Mouse (Mus musculus) embryonic fibroblast, embryonic 13.5 days (primary cell): ENCODE data around the gene Tepsin. TPM values are rescaled to one million over a fixed set of nuclear protein-coding genes. Genes with fewer than 3 reads are reported as not detected.

Experiments used
- H3K27ac ChIP-seq: 2 replicates; pipeline ENCODE4 v1.5.1; 2012; ENCODE audit warnings: low read length, control low read depth, inconsistent platforms; ENCODE audit not compliant: insufficient read depth
- H3K4me1 ChIP-seq: 2 replicates; pipeline ENCODE4 v1.6.1; 2011; ENCODE audit warnings: low read length; ENCODE audit not compliant: control insufficient read depth, insufficient read depth
- H3K4me3 ChIP-seq: 2 replicates; pipeline ENCODE4 v1.5.1; 2011; ENCODE audit warnings: mild to moderate bottlenecking, control low read depth, low read length; ENCODE audit not compliant: insufficient read depth
- CTCF ChIP-seq: IDR thresholded peaks from 2 replicates; pipeline ENCODE4 v1.5.1; 2011; ENCODE audit warnings: mild to moderate bottlenecking, control low read depth, low read length, moderate library complexity, borderline replicate concordance; ENCODE audit not compliant: insufficient read depth
- POLR2A ChIP-seq: IDR thresholded peaks from 2 replicates; pipeline ENCODE4 v1.6.1; 2011; ENCODE audit warnings: low read depth, mild to moderate bottlenecking, control low read depth, low read length, moderate library complexity
- polyA plus RNA-seq: library from polyadenylated mRNA; stranded (reverse); fragments of >200 nt; gene quantifications from 2 replicates; pipeline ENCODE4 v1.2.4, GENCODE M21; 2011; ENCODE audit warnings: low read depth; ENCODE audit not compliant: missing spikeins, insufficient read length

Tepsin gene
- polyA plus RNA-seq, 1 experiment = 12.2 TPM

GRCm38 (mm10) chr11:120067834-120068233 is 30.7 kb downstream of the Tepsin start:
- Histone ChIP-seq H3K27ac (no peak overlapping the region), H3K4me3 (no peak overlapping the region), H3K4me1 (no peaks in the 10 kb centered on the region)
- TF ChIP-seq CTCF (peak; percentile 24; the same call in 1 of the 2 replicates), POLR2A (no peak)

GRCm38 (mm10) chr11:120065291-120065690 is 33.2 kb downstream of the Tepsin start:
- TF ChIP-seq CTCF = peak; percentile 80
- no peak for TF ChIP-seq POLR2A
- no peak overlapping the region for H3K27ac ChIP-seq
- H3K4me3 ChIP-seq = no peak overlapping the region

GRCm38 (mm10) chr11:120064668-120065040 is 33.9 kb downstream of the Tepsin start:
- TF ChIP-seq POLR2A = no peak
- TF ChIP-seq CTCF = no peak
- H3K4me3 ChIP-seq = no peak overlapping the region
- H3K4me1 ChIP-seq = no peaks in the 10 kb centered on the region
- no peak overlapping the region for H3K27ac ChIP-seq

More at GRCm38 (mm10) chr11:120065291-120065690, 33.2 kb downstream of the Tepsin start:
- no peaks in the 10 kb centered on the region for H3K4me1 ChIP-seq

- Histone ChIP-seq H3K27ac (no peak overlapping the region), H3K4me3 (no peak overlapping the region), H3K4me1 (no peaks in the 10 kb centered on the region)
- TF ChIP-seq CTCF (no peak), POLR2A (no peak)
These were observed 34.4 kb downstream of the Tepsin start for GRCm38 (mm10) chr11:120064006-120064667.

GRCm38 (mm10) chr11:120063326-120063725 is 35.2 kb downstream of the Tepsin start:
- TF ChIP-seq CTCF = no peak
- no peak for TF ChIP-seq POLR2A
- Histone ChIP-seq H3K4me1 (no peaks in the 10 kb centered on the region), H3K4me3 (no peak overlapping the region), H3K27ac (no peak overlapping the region)

GRCm38 (mm10) chr11:120060634-120061033 is 37.9 kb downstream of the Tepsin start:
- no peak for TF ChIP-seq CTCF
- no peak for TF ChIP-seq POLR2A
- no peak overlapping the region for H3K27ac ChIP-seq
- no peak overlapping the region for H3K4me3 ChIP-seq
- H3K4me1 ChIP-seq = no peaks in the 10 kb centered on the region

GRCm38 (mm10) chr11:120055953-120056732 is 42.4 kb downstream of the Tepsin start:
- Histone ChIP-seq H3K4me3 (no peak overlapping the region), H3K27ac (no peak overlapping the region), H3K4me1 (no peaks in the 10 kb centered on the region)
- TF ChIP-seq POLR2A (no peak), CTCF (no peak)

GRCm38 (mm10) chr11:120053846-120054245 is 44.7 kb downstream of the Tepsin start:
- no peak for TF ChIP-seq POLR2A
- no peak overlapping the region for H3K4me3 ChIP-seq
- no peaks in the 10 kb centered on the region for H3K4me1 ChIP-seq
- H3K27ac ChIP-seq = no peak overlapping the region

- TF ChIP-seq POLR2A = no peak
- TF ChIP-seq CTCF = no peak
- Histone ChIP-seq H3K4me3 (no peak overlapping the region), H3K4me1 (no peaks in the 10 kb centered on the region), H3K27ac (no peak overlapping the region)
These were observed 46.3 kb downstream of the Tepsin start for GRCm38 (mm10) chr11:120052274-120052673.
